Mouse (Mus musculus): ENCODE measurements around the gene Cul4b.
"Not testable (repeated sequence)": the region's sequence is repeated elsewhere in the genome, so short reads cannot be mapped to it uniquely, and the experiment has no call there.

Cul4b gene

DNA sequence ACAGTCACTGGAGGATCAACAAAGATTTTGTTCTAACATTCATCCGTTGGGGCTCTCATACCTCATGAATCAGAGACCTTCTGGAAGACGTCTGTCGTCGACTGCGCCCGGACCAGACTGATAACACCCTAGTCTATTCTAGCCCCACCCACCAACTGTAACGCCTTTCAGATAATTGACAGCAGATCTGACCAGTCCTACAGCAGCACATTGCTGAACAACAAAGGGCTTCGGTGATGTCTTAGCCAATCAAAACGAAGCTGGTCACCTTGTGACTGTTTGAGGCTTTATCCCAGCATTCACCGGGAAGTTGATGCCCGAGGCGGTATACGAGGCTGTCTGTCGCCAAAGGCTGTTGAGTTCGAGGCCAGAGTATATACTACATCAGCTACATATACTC, at the start of gene Cul4b:
Gene Cul4b (minus strand): TSS at position 119 of the 400 bp plus-strand sequence.
- no peak for DNase-seq (ENCODE audit: low read depth, low spot score)

DNA sequence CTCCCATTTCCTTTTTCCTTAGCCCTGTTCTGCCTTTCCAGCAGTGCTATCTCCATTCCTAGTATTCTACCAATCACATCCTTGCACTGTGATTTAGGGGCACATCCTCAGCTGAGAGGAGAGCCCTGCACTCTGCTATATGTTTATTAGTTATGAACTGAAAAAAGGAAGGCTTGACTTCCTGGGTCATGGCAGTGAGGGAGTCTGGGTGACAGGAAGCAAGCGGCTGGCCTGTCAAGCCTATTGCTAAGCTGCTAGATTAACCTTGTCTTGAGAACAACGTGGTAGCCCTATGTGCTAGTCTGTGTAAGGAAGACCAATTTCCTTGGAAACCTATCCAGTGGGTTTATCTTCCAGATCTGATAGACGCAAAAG, 25.0 kb upstream of the Cul4b start:
- peak; percentile 25 for DNase-seq (ENCODE audit: low read depth, low spot score)

DNA sequence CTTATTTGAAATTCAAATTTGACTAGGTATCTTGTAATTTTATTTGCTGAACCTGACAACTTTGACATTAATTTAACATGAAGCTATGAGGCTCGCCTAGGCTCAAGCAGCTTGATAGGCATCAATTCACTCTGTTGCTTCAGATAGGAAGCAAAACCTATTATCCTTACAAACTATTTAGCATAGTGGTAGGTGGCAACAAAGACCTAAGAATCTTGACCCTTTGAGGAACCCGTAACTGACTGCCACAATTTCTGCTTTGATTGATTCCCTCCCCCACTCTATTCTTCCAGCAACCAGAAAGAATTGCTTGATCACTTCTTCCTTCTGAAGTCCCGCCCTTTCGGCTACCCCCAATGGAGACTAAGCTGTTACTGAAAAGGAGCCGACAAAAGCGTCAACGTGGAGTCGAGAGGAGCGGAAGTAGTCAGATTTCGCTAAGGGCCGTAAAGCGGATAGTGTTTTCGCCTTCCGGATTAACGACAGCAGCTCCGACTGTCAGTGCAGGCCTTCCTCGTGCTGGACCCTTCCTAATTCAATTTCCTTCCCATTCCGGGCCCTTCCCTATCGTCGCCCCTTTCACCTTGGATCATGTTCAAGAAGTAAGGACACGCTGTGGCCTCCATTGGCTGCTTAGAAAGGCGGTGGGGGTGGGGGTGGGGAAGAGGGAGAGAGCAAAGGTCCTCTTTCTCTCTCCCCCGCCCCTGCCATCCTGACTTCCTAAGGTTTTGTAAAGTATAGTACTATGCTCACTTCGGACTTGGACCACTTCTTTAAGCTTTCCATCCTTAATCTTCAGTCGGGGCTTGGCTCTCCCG, 24.4 kb upstream of the Cul4b start, which contains the start of gene Mcts1:
Gene Mcts1 (plus strand): TSS at position 402 of the 818 bp plus-strand sequence.
- peak; percentile 57 for DNase-seq (ENCODE audit: low read depth, low spot score)

DNA sequence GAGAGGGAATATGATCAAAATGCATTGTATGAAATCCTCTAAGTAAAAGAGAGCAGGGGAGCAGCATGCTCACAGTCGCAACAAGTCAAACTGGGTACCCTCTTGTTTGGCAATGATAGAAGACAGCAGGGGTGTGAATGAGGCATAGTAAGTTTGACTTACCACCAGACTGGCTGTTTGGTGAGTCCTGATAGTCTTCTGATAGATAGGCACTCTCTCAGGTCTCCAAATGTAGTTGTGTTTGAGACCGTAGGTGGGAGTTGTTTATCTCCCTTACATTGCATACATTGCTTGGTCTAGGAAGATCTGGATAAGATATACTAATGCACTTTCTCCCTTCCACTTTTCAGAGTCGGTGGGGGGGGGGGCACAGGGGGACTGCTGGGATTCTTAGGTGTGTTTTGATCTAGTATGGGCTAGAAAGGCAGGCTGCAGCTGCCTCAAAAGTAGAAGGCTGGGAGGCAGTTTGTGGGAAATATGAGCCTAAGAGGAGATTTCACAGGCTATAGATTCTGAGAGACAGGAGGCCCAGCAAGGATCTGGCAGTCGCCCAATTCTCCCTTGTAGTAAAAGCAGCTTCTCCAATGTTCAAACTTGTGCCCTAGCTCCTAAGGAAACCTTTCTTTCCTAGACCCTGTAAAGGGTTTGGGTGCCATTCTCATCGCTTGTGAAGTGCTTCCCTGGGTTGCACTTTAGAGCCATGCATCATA, 17.3 kb upstream of the Cul4b start:
- no peak for DNase-seq (ENCODE audit: low read depth, low spot score)

DNA sequence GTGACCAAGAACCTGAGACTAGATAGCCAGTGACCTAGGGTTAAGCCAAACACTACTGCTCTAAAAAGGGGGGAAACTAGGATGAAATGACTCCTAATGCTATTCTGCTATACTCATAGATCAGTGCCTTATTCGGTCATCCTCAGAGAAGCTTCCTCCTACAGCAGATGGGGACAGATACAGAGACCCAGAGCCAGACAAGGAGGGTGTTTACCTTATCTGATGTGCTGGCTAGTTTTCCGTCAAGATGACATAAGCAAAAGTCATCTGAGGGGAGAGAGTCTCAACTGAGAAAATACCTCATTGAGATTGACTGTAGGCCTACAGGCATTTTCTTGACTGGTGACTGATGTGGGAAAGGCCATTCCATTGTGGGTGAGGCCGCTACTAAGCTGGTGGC, 15.8 kb upstream of the Cul4b start:
- DNase-seq (ENCODE audit: low read depth, low spot score), result no peak

DNA sequence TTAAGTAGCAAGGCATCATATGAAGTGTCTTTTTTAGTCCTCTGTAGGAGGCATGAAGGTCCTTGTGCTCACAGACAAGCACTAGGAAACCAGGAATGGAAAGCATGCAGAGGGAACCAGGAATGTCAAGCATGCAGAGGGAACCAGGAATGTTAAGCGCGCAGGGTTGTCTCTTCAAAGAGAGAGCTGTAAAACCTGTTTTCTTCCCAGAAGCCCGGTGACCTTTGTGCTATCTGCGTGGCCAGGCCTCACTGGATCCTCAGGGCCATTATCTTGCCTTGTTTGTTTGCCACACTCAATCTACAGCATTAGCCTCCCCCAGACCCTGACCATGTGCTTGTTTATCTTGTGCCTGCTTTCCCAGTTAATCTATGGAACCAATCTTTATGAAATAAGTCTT, 13.8 kb upstream of the Cul4b start:
- DNase-seq (ENCODE audit: low read depth, low spot score), result no peak

DNA sequence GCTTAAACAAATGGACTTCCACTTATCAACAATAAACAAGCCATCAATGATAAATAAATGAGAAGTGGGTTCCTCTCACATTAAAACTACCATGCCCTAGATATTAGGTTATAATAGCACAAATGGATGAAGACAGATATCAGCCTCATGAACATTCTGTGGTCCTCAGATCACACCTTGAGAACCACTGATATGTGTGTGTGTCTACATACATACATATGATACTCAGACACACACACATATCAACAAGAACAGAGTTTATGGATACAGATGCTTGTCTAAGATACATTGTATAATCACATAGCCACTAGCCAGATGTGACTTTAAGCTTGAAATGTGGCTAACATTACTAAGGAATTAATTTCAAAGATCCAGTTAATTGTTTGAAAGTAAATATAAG, 7.3 kb upstream of the Cul4b start:
- DNase-seq (ENCODE audit: low read depth, low spot score), result no peak

DNA sequence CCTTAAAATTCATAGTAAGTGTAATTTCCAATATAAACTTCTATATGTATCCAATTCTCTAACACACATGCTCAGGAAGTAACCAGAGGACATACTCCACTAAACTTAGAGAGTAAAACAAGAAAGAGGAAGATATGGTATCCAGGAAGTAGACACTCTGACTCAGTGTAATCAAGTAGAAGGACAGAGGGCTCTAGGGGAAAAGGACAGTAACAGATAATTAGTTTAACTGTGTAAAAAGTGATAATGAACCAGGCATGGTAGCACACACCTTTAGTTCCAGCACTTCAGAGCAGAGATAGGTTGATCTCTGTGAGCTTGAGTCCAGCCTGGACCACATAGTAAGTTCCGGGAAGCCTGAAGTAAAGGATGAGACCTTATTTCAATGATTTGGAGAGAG, 5.1 kb upstream of the Cul4b start:
- DNase-seq (ENCODE audit: low read depth, low spot score), result no peak

DNA sequence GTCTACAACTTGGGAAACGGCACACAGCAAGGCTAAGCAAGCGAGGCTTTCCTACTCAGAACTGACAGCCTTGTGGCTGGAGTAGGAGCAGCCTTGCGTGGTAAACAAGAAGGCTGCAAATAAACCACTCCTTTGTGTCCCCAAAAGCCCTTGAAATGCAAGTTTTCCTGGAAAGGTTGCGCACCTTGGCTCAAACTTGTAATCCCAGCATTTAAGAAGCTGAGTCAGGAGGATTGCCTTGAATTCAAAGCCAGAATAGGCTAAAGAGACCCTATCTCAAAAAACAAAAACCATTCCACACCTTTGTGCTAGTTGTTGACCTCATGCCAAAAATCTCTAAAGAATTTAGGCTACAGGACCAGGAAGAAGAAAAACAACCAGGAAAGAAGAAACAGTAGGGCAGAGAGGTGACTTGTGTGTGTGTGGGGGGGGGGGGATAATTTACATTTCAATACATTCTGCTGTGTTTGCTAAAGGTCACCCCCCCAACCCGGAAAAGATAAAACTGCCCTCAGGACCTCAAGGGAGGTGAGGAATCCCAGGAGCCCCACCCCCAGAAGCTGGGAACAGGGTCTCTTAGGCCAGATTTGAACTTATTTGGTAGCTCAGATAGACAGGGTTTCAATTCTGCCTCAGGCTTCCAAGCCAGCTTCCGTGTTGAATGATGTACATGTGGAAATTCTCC, 9.3 kb downstream of the Cul4b start:
- DNase-seq (ENCODE audit: low read depth, low spot score), result no peak

DNA sequence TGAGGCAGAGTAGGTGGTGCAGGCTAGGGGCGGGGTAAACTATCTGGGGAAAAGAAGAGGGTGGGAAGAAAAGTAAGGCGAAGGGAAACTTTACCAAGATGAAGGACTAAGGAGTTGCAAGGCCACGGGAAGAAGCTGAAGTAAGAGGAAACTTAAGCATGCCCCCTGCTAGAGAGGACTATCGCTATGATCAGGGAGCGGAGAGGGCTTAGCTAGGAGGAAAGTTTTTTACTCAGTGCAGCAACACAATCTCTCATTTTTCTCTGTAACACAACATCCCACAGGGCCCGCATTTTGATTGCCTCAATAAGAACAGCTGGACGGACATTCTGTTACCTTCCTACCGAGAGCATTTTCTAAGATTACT, 10.8 kb downstream of the Cul4b start:
- DNase-seq (ENCODE audit: low read depth, low spot score), result no peak

DNA sequence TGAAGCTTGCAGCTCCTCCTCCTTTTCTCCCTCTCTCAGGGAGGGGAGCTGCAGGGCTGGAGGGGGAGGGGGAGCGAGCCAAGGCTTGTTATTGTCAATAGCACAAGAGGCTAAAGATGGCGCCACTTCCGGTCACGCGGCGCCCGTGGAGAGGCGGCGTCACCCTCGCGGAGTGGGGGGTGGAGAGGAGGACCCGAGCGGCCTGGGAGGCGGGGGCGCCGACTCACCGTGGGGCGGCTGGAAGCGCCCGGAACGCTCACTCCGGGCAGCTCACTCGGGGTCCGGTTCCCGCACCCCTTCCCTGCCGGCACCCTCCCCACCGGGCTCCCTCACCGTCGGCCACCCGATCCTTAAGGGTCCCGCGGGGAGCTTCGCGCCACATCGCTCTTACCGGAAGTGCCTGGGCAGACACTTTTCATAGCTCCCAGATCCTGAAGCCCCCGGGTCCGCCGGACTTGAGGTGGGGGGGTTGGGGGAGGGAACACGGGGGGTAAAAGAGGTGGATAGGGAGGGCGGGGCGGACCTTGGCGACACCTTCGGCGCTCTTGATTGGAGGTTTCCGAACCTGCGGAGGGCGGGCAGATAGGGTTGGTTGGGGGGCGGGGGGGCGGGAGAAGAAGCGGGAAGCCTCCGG, 11.3 kb downstream of the Cul4b start:
- DNase-seq (ENCODE audit: low read depth, low spot score), result peak; percentile 78

DNA sequence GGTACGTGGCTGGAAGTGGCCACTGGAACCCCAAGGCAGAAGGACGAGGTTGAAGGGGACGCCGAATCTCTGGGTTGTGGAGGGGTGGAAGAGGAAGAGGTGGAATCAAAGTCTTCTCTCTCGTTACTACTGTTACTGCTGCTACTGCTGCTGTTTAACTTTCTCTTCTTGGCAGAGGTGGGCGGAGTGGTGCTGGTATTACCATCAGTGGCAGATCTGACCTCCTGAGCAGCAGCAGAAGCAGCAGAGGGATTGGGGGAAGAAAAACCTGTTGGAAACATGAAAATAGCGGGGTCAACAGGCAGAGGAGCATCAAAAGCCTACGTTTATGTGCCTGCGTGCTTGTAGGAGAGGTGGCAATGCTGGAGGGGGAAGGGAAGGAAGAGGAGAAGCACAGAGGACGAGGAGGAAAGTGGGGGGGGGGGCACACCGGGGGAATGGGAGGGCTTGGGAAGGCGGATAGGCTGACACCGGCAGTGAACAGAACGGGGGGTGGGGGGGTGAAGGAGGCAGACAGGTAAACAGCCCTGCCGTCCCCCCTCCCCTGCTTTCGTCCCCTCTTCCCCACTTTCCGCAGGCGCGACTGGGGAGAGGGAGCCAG, 12.0 kb downstream of the Cul4b start:
- DNase-seq (ENCODE audit: low read depth, low spot score), result no peak

DNA sequence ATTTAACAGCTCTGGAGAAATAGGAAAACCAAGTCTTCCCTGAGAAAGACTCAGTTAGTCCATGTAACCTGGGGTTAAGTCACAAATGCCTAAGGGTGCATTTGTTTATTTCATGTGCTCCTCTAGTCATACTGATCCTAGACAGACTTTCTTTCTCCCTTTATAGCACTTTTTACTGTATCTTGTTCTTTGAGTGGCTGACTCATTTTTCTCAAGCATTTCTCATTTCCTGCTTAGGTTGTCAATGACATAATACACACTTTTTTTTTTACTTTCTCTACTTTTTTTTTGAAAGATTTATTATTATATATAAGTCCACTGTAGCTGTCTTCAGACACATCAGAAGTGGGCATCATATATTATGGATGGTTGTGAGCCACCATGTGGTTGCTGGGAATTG, 22.7 kb downstream of the Cul4b start:
- DNase-seq (ENCODE audit: low read depth, low spot score), result no peak

DNA sequence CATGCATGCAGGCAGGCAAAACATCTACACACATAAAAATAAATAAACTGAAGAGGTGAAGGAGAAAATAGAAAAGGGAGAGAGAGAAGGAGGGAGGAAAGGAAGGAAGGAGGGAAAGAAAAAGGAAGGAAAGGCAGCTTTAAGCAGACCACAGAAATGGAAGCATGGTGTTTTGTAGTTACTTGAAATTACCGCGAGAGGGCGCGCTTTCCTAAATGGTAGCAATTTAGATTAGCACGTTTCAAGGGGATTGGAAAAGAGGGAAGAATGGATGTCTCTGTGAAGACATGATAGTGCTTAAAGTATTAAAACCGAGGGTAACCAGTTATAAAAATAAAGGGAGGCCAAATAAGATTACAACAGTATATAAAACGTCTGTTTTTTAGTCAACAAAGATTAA, 61.4 kb downstream of the Cul4b start:
- DNase-seq (ENCODE audit: low read depth, low spot score), result peak; percentile 32

DNA sequence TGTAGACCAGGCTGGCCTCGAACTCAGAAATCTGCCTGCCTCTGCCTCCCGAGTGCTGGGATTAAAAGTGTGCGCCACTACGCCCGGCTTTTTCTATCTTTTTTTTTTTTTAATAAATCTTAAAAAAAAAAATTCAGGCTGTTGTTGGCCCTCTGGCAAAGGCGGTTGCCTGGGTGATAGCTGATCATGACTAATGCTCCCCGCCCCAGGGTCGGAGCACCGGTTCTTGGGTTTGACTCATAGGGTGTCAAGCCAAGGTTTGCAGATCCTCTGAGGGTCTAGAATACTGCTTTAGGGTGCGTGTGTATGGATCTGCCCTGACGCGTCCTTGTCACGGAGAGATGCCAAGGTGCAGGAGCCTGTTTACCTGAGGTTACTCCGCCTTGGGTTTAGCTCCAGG, 71.2 kb downstream of the Cul4b start:
- no peak for DNase-seq (ENCODE audit: low read depth, low spot score)

DNA sequence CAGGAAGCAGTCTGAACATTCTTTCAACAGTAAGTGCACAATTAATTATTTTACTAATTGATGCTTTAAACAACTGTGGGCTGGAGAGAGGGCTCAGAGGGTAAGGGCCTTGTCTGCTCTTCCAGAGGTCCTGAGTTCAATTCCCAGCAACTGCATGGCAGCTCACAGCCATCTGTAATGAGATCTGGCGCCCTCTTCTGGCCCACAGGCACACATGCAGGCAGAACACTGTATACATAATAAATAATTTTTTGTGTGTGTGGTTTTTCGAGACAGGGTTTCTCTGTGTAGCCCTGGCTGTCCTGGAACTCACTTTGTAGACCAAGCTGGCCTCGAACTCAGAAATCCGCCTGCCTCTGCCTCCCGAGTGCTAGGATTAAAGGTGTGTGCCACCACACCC, 73.8 kb downstream of the Cul4b start:
- not testable (repeated sequence) for DNase-seq (ENCODE audit: low read depth, low spot score)

DNA sequence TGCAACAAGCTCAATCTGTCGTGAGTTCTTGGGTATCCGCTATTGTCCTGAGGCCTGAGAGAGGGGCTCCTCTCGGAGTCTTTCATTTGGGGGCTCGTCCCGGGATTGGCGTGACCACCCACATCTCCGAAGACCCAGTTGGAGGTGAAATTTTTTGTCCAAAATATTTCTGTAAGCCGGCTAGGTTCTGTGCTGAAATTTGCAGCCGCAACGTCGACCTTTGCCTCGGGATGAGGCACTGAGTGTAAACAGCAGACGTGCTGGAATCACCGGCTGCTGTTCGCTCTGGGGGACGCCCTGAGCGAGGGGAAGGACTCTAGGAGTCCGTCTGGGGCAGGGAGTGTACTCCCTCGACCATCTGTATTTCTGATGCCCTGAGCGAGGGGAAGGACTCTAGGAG, 90.5 kb downstream of the Cul4b start:
- DNase-seq (ENCODE audit: low read depth, low spot score), result not testable (repeated sequence)

All from retina, postnatal 7 days (tissue).